Mouse (Mus musculus) lung, embryonic 16.5 days (tissue): ENCODE data around the gene Zranb3. TPM values are rescaled to one million over a fixed set of nuclear protein-coding genes. Genes with fewer than 3 reads are reported as not detected.
A peak's percentile ranks its signal among the peaks of the same experiment; 100 is the strongest.
"Not testable (repeated sequence)": the region's sequence is repeated elsewhere in the genome, so short reads cannot be mapped to it uniquely, and the experiment has no call there.

Experiments
- ATAC-seq: fragments of 200-750 bp; cut with Nextera tagmentation; 2 replicates; pipeline ENCODE4 v1.8.0; 2017; ENCODE audit warnings: low read depth, mild to moderate bottlenecking, moderate library complexity
- H3K27ac ChIP-seq: fragments of 300-500 bp; sonication (generic); 2 replicates; pipeline ENCODE4 v1.5.1; 2014; ENCODE audit warnings: mild to moderate bottlenecking, control low read depth, low read length
- H3K27me3 ChIP-seq: fragments of 300-500 bp; sonication (generic); 2 replicates; pipeline ENCODE4 v1.6.1; 2014; ENCODE audit warnings: low read depth, low read length, mixed read lengths; ENCODE audit not compliant: control insufficient read depth, insufficient read depth
- H3K36me3 ChIP-seq: fragments of 300-500 bp; sonication (generic); 2 replicates; pipeline ENCODE4 v1.6.1; 2014; ENCODE audit warnings: low read length; ENCODE audit not compliant: control insufficient read depth, insufficient read depth
- H3K4me1 ChIP-seq: fragments of 300-500 bp; sonication (generic); replicated peaks from 2 replicates; pipeline ENCODE4 v1.6.1; 2014; ENCODE audit warnings: low read length, mixed read lengths; ENCODE audit not compliant: control insufficient read depth, insufficient read depth
- H3K4me2 ChIP-seq: fragments of 300-500 bp; sonication (generic); 2 replicates; pipeline ENCODE4 v1.6.1; 2014; ENCODE audit warnings: low read depth, low read length, control low read depth
- H3K4me3 ChIP-seq: fragments of 300-500 bp; sonication (generic); 2 replicates; pipeline ENCODE4 v1.5.1; 2014; ENCODE audit warnings: mild to moderate bottlenecking, low read length, control low read depth
- H3K9ac ChIP-seq: fragments of 300-500 bp; sonication (generic); 2 replicates; pipeline ENCODE4 v1.6.1; 2014; ENCODE audit warnings: low read length, control low read depth
- H3K9me3 ChIP-seq: fragments of 300-500 bp; sonication (generic); 2 replicates; pipeline ENCODE4 v1.6.1; 2016; ENCODE audit warnings: low read length; ENCODE audit not compliant: control insufficient read depth
- WGBS: fragments of 180-500 bp; shearing (Covaris S2); extraction: QIAGEN DNeasy Blood & Tissue Kit; methylation state at CpG from one replicate; pipeline ENCODE4 v1.1.7; 2014; 5-methylcytosine and 5-hydroxymethylcytosine counted together
- polyA plus RNA-seq: library from polyadenylated mRNA; unstranded; fragments of >200 nt; fragmentation: Nextera tagmentation; extraction: Ambion mirVana; gene quantifications from 2 replicates; pipeline ENCODE4 v1.2.1, GENCODE M21; 2015

Gene Zranb3
- 9.5 and 12.1 TPM in 2 replicates for polyA plus RNA-seq

- no peaks in the 10 kb centered on the region for H3K36me3 ChIP-seq
- peak within 1 kb of the TSS; percentile 88 for H3K4me2 ChIP-seq
- H3K4me3 ChIP-seq = peak within 1 kb of the TSS; percentile 91
- H3K4me1 ChIP-seq = peaks cover 6% of the 10 kb centered on the region
- no peaks in the 10 kb centered on the region for H3K9me3 ChIP-seq
- peak within 1 kb of the TSS; percentile 88 for H3K9ac ChIP-seq
- no peaks in the 10 kb centered on the region for H3K27me3 ChIP-seq
- H3K27ac ChIP-seq = peak within 1 kb of the TSS; percentile 91
- peak; percentile 97 for ATAC-seq
- WGBS = under 1% methylated on average over 43 of the region's 43 CpGs
Measured at GRCm38 (mm10) chr1:128102641-128103461, at the start of gene Zranb3, which contains the start of gene R3hdm1. Zranb3 (minus strand) TSS chr1:128103047. R3hdm1 (plus strand) TSS chr1:128103301.

GRCm38 (mm10) chr1:128141737-128142136 is 38.9 kb upstream of the Zranb3 start:
- no peaks in the 10 kb centered on the region for H3K27me3 ChIP-seq
- no peak overlapping the region for H3K27ac ChIP-seq
- no peak for ATAC-seq
- no peaks in the 10 kb centered on the region for H3K4me1 ChIP-seq
- H3K4me2 ChIP-seq = no peak overlapping the region
- H3K9ac ChIP-seq = no peak overlapping the region
- H3K9me3 ChIP-seq = no peaks in the 10 kb centered on the region
- H3K36me3 ChIP-seq = no peaks in the 10 kb centered on the region
- H3K4me3 ChIP-seq = no peak overlapping the region

GRCm38 (mm10) chr1:128141039-128141438 is 38.2 kb upstream of the Zranb3 start:
- Histone ChIP-seq H3K9me3 (no peaks in the 10 kb centered on the region), H3K4me1 (no peaks in the 10 kb centered on the region), H3K27me3 (no peaks in the 10 kb centered on the region), H3K4me2 (no peak overlapping the region), H3K36me3 (no peaks in the 10 kb centered on the region), H3K4me3 (no peak overlapping the region), H3K9ac (no peak overlapping the region), H3K27ac (no peak overlapping the region)
- no peak for ATAC-seq

GRCm38 (mm10) chr1:128136222-128136621 is 33.4 kb upstream of the Zranb3 start:
- not testable (repeated sequence) for H3K36me3 ChIP-seq, ATAC-seq, H3K9ac ChIP-seq, H3K9me3 ChIP-seq, H3K4me3 ChIP-seq, H3K4me1 ChIP-seq, H3K4me2 ChIP-seq, H3K27ac ChIP-seq, H3K27me3 ChIP-seq

- Histone ChIP-seq H3K27me3 (no peaks in the 10 kb centered on the region), H3K9me3 (no peaks in the 10 kb centered on the region), H3K4me2 (no peak overlapping the region), H3K36me3 (no peaks in the 10 kb centered on the region; the same call in 1 of the 2 replicates), H3K27ac (no peak overlapping the region), H3K9ac (no peak overlapping the region), H3K4me1 (no peaks in the 10 kb centered on the region), H3K4me3 (no peak overlapping the region)
- 90% methylated on average over 4 of the region's 4 CpGs for WGBS
- no peak for ATAC-seq
Measured at GRCm38 (mm10) chr1:128120913-128121627, 18.2 kb upstream of the Zranb3 start.

GRCm38 (mm10) chr1:128103520-128104088 is 757 bp upstream of the Zranb3 start:
- Histone ChIP-seq H3K27me3 (no peaks in the 10 kb centered on the region), H3K36me3 (no peaks in the 10 kb centered on the region), H3K9me3 (no peaks in the 10 kb centered on the region), H3K27ac (peak overlapping the region; percentile 91), H3K4me1 (peaks cover 6% of the 10 kb centered on the region), H3K4me2 (peak overlapping the region; percentile 88), H3K9ac (peak overlapping the region; percentile 88), H3K4me3 (peak overlapping the region; percentile 91)
- peak; percentile 53 for ATAC-seq
- WGBS = under 1% methylated on average over 45 of the region's 47 CpGs

GRCm38 (mm10) chr1:128102251-128102640 is 601 bp downstream of the Zranb3 start:
- H3K9me3 ChIP-seq = no peaks in the 10 kb centered on the region
- ATAC-seq = peak; percentile 48
- H3K27ac ChIP-seq = peak overlapping the region; percentile 84
- H3K27me3 ChIP-seq = no peaks in the 10 kb centered on the region
- WGBS = 0% methylated on average over 15 of the region's 15 CpGs
- H3K4me1 ChIP-seq = peaks cover 6% of the 10 kb centered on the region
- peak overlapping the region; percentile 91 for H3K4me3 ChIP-seq
- H3K36me3 ChIP-seq = no peaks in the 10 kb centered on the region
- H3K9ac ChIP-seq = peak overlapping the region; percentile 62
- peak overlapping the region; percentile 59 for H3K4me2 ChIP-seq

- ATAC-seq = no peak
- Histone ChIP-seq H3K4me1 (no peaks in the 10 kb centered on the region), H3K27me3 (no peaks in the 10 kb centered on the region), H3K27ac (no peak overlapping the region), H3K9me3 (no peaks in the 10 kb centered on the region), H3K4me2 (no peak overlapping the region), H3K9ac (no peak overlapping the region), H3K4me3 (no peak overlapping the region), H3K36me3 (no peaks in the 10 kb centered on the region)
- 93% methylated on average over 1 of the region's 1 CpGs for WGBS
Measured at GRCm38 (mm10) chr1:128098309-128098708, 4.5 kb downstream of the Zranb3 start.

GRCm38 (mm10) chr1:128094686-128095085 is 8.2 kb downstream of the Zranb3 start:
- Histone ChIP-seq H3K9me3 (no peaks in the 10 kb centered on the region), H3K27me3 (no peaks in the 10 kb centered on the region), H3K9ac (no peak overlapping the region), H3K36me3 (peaks cover 3% of the 10 kb centered on the region; the same call in 1 of the 2 replicates), H3K4me2 (no peak overlapping the region), H3K4me1 (no peaks in the 10 kb centered on the region), H3K4me3 (no peak overlapping the region), H3K27ac (no peak overlapping the region)
- WGBS = 63% methylated on average over 1 of the region's 2 CpGs
- no peak for ATAC-seq
